Mouse (Mus musculus): ENCODE data around the gene Gprin1.

Gprin1 gene

GRCm38 (mm10) chr13:54760164-54760795 is 10.6 kb upstream of the Gprin1 start:
- DNase-seq (ENCODE audit: low read depth, low spot score), result peak; percentile 95

DNA sequence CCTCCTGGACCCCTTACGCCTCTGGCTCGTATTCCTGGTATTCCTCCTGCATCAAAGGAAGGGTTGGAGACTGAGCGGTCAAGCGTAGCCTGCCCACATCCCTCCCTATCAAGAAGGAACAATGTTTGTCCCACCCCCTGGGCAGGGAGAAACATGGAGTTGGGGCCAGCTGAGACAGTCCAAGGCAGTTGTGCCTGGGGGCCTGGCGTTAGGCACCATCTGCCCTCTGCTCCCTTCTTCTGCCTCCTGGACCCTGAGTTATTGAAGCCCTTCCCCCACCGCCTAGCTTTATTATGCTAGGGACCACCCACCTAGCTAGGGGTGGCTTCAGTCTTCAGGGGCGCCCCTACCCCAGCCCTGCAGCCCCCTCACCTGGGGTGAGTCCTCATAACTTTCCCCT is 9.8 kb upstream of the Gprin1 start:
- no peak for DNase-seq (ENCODE audit: low read depth, low spot score)

GRCm38 (mm10) chr13:54758756-54759470 is 9.2 kb upstream of the Gprin1 start:
- no peak for DNase-seq (ENCODE audit: low read depth, low spot score)

DNA sequence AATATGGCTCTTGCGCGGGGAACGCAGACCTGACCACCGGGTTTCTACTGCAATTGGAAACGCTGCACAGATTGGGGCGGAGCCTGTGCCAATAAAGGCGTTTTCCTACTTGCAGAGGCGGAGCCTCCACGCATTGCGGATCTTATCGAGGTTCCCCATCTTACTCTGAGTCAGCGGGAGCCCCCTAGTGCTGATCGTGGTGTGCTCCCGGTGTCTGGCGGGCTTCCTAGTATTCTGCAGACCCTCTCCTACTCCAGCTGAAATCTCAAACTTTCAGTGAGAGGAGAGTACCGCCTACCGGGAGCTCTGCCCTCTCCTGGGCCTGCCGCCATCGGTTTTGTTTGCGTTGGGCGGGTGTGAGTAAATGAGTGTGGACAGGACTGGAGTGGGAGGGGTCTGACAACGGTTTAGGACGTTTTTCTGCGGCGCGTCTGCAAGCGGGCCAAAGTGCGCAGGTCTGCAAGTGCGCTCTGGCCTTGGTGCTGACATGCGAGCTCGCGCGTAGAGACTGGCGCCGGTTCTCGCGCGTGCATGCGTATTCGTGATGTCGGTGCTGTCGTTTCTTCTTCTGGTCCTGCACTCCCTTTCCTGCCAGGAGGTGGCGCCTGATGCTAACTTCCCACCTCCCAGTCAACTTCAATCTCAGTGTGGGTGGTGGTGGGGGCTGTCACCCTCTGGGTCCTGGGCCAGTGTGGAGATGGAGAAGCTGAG is 8.5 kb upstream of the Gprin1 start:
- peak; percentile 95 for DNase-seq (ENCODE audit: low read depth, low spot score)

GRCm38 (mm10) chr13:54757093-54757830 is 7.6 kb upstream of the Gprin1 start:
- DNase-seq (ENCODE audit: low read depth, low spot score), result no peak

DNA sequence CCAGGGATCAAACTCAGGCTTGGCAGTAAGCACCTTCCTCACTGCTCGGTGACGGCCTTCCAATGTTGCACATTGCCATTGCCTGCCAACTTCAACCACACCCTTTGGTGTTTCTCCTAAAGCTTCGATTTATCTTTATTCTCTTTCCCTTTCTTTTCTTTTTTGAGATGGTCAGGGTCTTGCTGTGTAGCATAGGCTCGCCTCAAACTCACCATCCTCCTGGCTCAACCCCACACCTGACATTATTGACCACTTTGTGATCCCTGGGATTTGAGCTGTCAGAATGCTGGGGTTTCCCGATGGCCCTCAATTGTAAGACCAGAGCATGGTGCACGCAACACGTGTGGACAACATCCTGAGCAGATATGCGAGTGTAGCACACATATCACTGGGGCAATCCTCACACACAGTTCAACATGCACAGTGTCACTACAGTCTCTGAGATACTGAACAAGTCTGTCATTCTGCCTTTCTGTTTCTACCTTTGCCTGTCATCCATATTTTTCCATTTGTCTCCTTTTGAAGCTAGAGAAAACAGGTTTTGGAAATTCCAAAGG is 6.6 kb upstream of the Gprin1 start:
- DNase-seq (ENCODE audit: low read depth, low spot score), result no peak

DNA sequence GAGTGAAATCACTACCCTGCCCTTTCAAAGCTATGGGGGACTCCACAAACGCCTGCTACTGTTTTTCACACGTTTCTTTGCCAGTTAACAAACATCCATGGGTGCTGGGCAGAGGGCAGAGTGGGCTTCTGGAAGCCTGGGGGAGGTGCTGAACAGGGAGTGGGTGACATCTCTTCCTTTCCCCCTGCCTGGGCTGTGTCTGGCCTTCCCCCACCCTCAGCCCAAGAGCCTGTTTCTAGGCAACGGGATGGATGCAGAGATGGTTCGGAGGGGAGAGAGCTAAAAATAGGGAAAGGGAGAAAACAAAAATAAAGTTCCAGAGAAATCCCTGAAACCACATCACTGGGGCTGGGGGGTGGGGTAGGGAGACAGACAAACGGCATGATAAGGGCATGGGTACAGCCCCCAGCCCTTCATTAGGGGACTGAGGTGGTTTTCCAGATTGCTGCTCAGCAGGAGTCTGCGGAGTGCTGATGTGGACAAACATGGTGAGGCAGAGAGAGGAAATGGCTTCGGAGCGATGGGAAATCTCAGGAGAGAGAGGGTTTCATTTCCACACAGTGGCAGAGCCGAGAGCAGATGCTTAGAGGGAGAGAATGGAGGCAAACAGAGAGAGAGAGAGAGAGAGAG is 5.6 kb upstream of the Gprin1 start:
- peak; percentile 89 for DNase-seq (ENCODE audit: low read depth, low spot score)

DNA sequence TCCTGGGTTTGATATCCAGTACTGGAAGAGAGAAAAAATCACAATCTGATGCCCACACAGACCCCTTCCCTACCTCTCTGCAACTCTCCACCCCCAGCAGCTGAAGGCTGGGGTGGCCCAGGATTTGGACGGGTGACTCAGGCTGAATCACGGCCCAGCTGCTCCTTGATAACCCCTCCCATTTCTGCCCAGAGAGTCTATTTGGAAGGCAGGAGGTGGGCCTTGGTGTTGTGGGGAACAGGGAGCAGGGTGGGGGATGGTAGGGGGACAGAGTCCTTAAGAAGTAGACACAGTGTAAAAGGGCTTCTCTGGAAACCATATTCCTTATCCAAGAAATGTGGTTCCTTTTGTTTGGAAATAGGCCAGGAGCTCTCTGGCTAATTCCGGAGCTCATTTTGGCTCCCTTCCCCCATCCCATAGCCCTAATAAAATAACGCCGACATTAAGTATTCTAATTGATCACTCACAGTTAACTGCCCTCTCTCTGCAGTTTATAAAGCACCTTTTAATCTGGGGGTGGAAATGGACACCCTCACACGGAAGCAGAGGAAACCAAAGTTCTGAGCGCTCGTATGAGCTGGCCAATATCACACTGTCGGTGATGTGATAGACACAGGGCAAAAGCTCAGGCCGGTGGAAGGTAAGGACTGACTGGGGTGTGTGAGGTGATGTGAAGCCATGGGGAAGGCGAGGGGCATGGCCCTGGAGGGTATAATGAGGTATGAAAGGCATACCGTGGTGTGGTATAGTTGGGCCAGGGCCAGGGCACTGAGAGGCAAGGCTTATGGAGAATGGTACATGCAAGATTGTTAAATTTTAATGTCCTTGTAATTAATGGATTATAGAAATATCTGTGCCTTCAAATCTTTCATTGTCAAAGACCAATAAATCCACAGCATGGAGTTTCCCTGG is 4.8 kb upstream of the Gprin1 start:
- DNase-seq (ENCODE audit: low read depth, low spot score), result no peak

- no peak for DNase-seq (ENCODE audit: low read depth, low spot score)
These were observed 4.1 kb upstream of the Gprin1 start for GRCm38 (mm10) chr13:54753733-54754132.

GRCm38 (mm10) chr13:54752656-54753055 is 3.0 kb upstream of the Gprin1 start:
- peak; percentile 85 for DNase-seq (ENCODE audit: low read depth, low spot score)

DNA sequence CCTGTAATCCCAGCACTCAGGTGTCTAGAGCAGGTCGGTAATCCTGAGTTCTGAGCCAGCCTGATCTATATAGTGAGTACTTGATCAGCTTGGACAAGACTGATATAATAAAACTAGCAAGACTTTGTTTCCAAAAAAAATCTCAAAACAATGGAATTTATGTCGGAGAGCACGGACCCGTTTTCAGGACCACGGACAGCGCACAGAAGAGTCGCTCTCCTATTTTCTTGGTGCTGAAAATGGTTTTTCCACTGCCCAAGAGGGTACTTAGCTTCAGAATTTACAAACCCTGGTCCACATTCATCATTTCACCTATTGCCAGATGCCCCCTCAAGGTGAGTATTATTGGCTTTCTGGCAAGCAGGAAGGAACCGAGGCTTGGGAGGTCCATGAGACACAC is 1.0 kb upstream of the Gprin1 start:
- no peak for DNase-seq (ENCODE audit: low read depth, low spot score)

DNA sequence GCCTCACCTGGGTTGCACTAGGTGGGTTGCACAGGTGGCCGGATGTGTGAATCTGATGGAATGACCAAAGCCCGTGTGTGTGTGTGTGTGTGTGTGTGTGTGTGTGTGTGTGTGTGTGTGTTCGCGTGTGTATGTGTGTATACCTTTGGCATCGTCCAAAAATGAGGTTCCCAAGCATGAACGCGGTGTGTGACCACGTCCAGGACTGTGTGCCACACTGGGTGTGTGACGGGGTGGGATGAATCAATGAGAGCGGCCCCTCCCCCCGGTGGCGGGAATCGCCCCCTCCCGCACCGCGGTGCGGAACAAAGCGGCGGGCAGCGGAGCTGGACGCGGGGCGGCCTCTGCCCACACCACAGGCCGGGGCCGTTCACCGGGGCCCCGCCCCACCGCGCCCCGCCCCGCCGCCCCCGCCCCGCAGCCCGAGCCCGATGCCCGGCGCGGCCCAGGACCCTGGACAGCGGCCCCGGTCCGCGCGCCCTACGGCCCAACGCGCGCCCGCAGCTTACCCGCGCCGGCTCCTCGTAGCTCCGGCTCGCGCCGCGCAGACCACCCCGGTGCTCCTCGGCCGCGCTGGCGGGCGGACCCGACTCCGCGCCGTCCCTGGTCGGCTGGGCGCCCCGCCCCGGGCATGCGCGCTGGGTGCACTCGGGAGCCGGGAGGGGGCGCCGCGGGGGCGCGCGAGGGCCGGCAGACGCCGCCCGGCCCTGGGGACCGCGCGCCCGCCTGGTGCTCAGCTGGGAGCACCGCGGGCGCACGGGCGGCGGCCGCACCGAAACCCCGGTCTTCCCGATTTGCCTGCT is 412 bp downstream of the Gprin1 start:
- DNase-seq (ENCODE audit: low read depth, low spot score), result no peak

DNA sequence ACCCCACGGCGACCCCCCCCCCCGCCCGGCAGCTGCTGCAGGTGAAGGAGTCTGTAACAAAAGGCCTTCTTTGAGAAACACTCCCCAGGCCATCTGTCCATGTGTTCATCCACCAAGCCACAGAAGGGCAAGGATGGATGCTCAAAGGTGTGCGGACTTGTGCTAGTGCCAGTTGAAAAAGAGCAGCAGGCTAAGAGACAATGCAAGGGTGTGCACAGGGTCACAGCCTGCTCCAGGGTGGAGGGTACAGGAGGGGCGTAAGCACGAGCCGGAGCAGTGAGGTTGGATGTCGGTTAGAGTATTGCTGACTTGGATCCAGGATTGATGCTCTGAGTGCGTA is 983 bp downstream of the Gprin1 start:
- no peak for DNase-seq (ENCODE audit: low read depth, low spot score)

GRCm38 (mm10) chr13:54748190-54748589 is 1.5 kb downstream of the Gprin1 start:
- no peak for DNase-seq (ENCODE audit: low read depth, low spot score)

- no peak for DNase-seq (ENCODE audit: low read depth, low spot score)
These were observed 2.8 kb downstream of the Gprin1 start for GRCm38 (mm10) chr13:54746896-54747295.

- no peak for DNase-seq (ENCODE audit: low read depth, low spot score)
These were observed 3.6 kb downstream of the Gprin1 start for GRCm38 (mm10) chr13:54746110-54746509.

GRCm38 (mm10) chr13:54738213-54738601 is 11.5 kb downstream of the Gprin1 start:
- no peak for DNase-seq (ENCODE audit: low read depth, low spot score)

DNA sequence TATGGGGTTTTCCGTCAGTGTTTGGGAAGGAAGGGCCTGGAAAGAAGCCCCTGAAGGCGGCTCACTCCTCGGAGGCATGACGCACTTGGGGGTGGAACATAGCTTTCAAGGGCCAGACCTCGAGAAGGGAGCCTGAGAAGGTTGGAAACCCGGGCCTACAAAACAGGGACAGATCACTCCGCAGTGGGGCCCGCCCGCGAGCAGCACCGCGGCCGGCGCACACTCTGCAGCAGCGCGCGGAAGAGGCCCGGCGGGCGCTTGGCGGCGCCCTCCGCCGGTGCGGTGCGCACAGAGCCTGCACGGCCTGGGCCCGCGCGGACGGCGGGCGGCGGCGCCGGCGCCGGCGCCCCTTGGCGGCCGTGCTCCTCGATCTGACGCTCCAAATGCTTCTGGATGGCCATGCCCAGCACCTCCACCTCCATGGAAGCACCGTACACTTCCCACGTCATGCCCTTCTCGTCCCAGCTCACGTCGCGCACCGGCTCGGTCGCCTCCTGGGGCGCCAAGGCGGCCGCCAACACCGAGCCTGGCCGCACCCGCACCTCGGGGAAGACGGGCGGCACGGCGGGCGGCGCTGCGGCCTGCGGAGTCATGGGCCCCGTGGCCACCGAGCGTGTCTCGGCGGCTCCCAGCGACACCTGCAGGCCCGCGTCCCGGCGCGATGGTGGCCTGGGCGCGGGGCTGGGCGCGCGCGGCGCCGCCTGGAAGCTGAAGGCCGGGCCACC is 12.0 kb downstream of the Gprin1 start:
- DNase-seq (ENCODE audit: low read depth, low spot score), result no peak

- no peak for DNase-seq (ENCODE audit: low read depth, low spot score)
These were observed 12.7 kb downstream of the Gprin1 start for GRCm38 (mm10) chr13:54736931-54737330.
